Mouse (Mus musculus) hindbrain, embryonic 12.5 days (tissue): ENCODE measurements around the gene Gli3. TPM values are rescaled to one million over a fixed set of nuclear protein-coding genes. Genes with fewer than 3 reads are reported as not detected.

Source experiments
- ATAC-seq: fragments of 200-750 bp; cut with Nextera tagmentation; 2 replicates; pipeline ENCODE4 v1.8.0; 2017; ENCODE audit warnings: moderate TSS enrichment; ENCODE audit not compliant: low FRiP score
- H3K27ac ChIP-seq: fragments of 300-500 bp; sonication (generic); 2 replicates; pipeline ENCODE4 v1.5.1; 2016; ENCODE audit warnings: mild to moderate bottlenecking
- H3K27me3 ChIP-seq: fragments of 300-500 bp; sonication (generic); 2 replicates; pipeline ENCODE4 v1.6.1; 2016; ENCODE audit warnings: mild to moderate bottlenecking
- H3K36me3 ChIP-seq: fragments of 300-500 bp; sonication (generic); 2 replicates; pipeline ENCODE4 v1.6.1; 2016; ENCODE audit warnings: mild to moderate bottlenecking
- H3K4me1 ChIP-seq: fragments of 300-500 bp; sonication (generic); 2 replicates; pipeline ENCODE4 v1.6.1; 2016
- H3K4me2 ChIP-seq: fragments of 300-500 bp; sonication (generic); replicated peaks from 2 replicates; pipeline ENCODE4 v1.6.1; 2016; ENCODE audit warnings: mild to moderate bottlenecking
- H3K4me3 ChIP-seq: fragments of 300-500 bp; sonication (generic); 2 replicates; pipeline ENCODE4 v1.5.1; 2016; ENCODE audit warnings: mild to moderate bottlenecking
- H3K9ac ChIP-seq: fragments of 300-500 bp; sonication (generic); 2 replicates; pipeline ENCODE4 v1.6.1; 2016; ENCODE audit warnings: mild to moderate bottlenecking, moderate library complexity
- H3K9me3 ChIP-seq: fragments of 300-500 bp; sonication (generic); replicated peaks from 2 replicates; pipeline ENCODE4 v1.6.1; 2016; ENCODE audit warnings: mild to moderate bottlenecking
- WGBS: fragments of 180-500 bp; shearing (Covaris S2); methylation state at CpG from one replicate; pipeline ENCODE4 v1.1.7; 2016; 5-methylcytosine and 5-hydroxymethylcytosine counted together
- polyA plus RNA-seq: library from polyadenylated mRNA; unstranded; fragments of >200 nt; fragmentation: Nextera tagmentation; extraction: Ambion mirVana; gene quantifications from 2 replicates; pipeline ENCODE4 v1.2.1, GENCODE M21; 2016

Gli3 gene
- polyA plus RNA-seq, 1 experiment from 2014 or later: 25.8 TPM

- Histone ChIP-seq H3K27ac (0 out of 2 replicates have a peak overlapping the region, but pooled peaks have one; percentile 12), H3K4me3 (no peak overlapping the region), H3K4me1 (peaks cover 14% of the 10 kb centered on the region), H3K4me2 (no peak overlapping the region), H3K9me3 (no peaks in the 10 kb centered on the region), H3K36me3 (no peaks in the 10 kb centered on the region), H3K9ac (no peak overlapping the region), H3K27me3 (no peaks in the 10 kb centered on the region)
- WGBS: 30% methylated on average over 4 of the region's 4 CpGs
- peak; percentile 65 for ATAC-seq
These were observed 251.3 kb downstream of the Gli3 start for GRCm38 (mm10) chr13:15714331-15714725.

GRCm38 (mm10) chr13:15714726-15715437 lies 251.8 kb downstream of the Gli3 start:
- Histone ChIP-seq H3K9ac (no peak overlapping the region), H3K9me3 (no peaks in the 10 kb centered on the region), H3K36me3 (no peaks in the 10 kb centered on the region), H3K4me1 (peaks cover 14% of the 10 kb centered on the region), H3K27me3 (no peaks in the 10 kb centered on the region), H3K4me2 (no peak overlapping the region), H3K4me3 (no peak overlapping the region), H3K27ac (no peak overlapping the region)
- 21% methylated on average over 8 of the region's 8 CpGs for WGBS
- ATAC-seq: peak; percentile 73

- no peak overlapping the region for H3K4me3 ChIP-seq
- no peak overlapping the region for H3K9ac ChIP-seq
- no peak overlapping the region for H3K4me2 ChIP-seq
- no peaks in the 10 kb centered on the region for H3K4me1 ChIP-seq
- no peaks in the 10 kb centered on the region for H3K27me3 ChIP-seq
- no peaks in the 10 kb centered on the region for H3K9me3 ChIP-seq
- H3K36me3 ChIP-seq: peaks cover 27% of the 10 kb centered on the region
- 97% methylated on average over 1 of the region's 1 CpGs for WGBS
- ATAC-seq: no peak
- no peak overlapping the region for H3K27ac ChIP-seq
These were observed 258.4 kb downstream of the Gli3 start for GRCm38 (mm10) chr13:15721446-15721845.

GRCm38 (mm10) chr13:15722766-15723379 lies 259.8 kb downstream of the Gli3 start:
- Histone ChIP-seq H3K27ac (no peak overlapping the region), H3K4me2 (no peak overlapping the region), H3K4me1 (no peaks in the 10 kb centered on the region), H3K9ac (no peak overlapping the region), H3K9me3 (no peaks in the 10 kb centered on the region), H3K4me3 (no peak overlapping the region), H3K36me3 (peaks cover 35% of the 10 kb centered on the region), H3K27me3 (no peaks in the 10 kb centered on the region)
- ATAC-seq: no peak
- WGBS: 88% methylated on average over 1 of the region's 1 CpGs

GRCm38 (mm10) chr13:15724723-15725122 lies 261.7 kb downstream of the Gli3 start:
- no peaks in the 10 kb centered on the region for H3K4me1 ChIP-seq
- H3K9me3 ChIP-seq: no peaks in the 10 kb centered on the region
- H3K36me3 ChIP-seq: peaks cover 47% of the 10 kb centered on the region
- peak; percentile 46; the same call in 1 of the 2 replicates for ATAC-seq
- WGBS: 94% methylated on average over 10 of the region's 10 CpGs
- H3K27me3 ChIP-seq: no peaks in the 10 kb centered on the region
- no peak overlapping the region for H3K9ac ChIP-seq
- H3K4me3 ChIP-seq: no peak overlapping the region
- H3K27ac ChIP-seq: no peak overlapping the region
- H3K4me2 ChIP-seq: no peak overlapping the region

GRCm38 (mm10) chr13:15741771-15742170 lies 278.7 kb downstream of the Gli3 start:
- Histone ChIP-seq H3K9ac (no peak overlapping the region), H3K36me3 (no peaks in the 10 kb centered on the region), H3K4me2 (no peak overlapping the region), H3K27me3 (no peaks in the 10 kb centered on the region), H3K27ac (peak overlapping the region; percentile 30; the same call in 1 of the 2 replicates), H3K4me1 (0 out of 2 replicates have a peak, but pooled peaks cover 5% of the 10 kb centered on the region), H3K9me3 (peaks cover 6% of the 10 kb centered on the region; the same call in 1 of the 2 replicates), H3K4me3 (no peak overlapping the region)
- ATAC-seq: no peak
- WGBS: 74% methylated on average over 1 of the region's 1 CpGs

- ATAC-seq: no peak
- Histone ChIP-seq H3K4me2 (no peak overlapping the region), H3K9me3 (peaks cover 6% of the 10 kb centered on the region; the same call in 1 of the 2 replicates), H3K9ac (no peak overlapping the region), H3K27ac (no peak overlapping the region), H3K36me3 (no peaks in the 10 kb centered on the region), H3K4me1 (0 out of 2 replicates have a peak, but pooled peaks cover 5% of the 10 kb centered on the region), H3K27me3 (no peaks in the 10 kb centered on the region), H3K4me3 (no peak overlapping the region)
- 95% methylated on average over 3 of the region's 3 CpGs for WGBS
These were observed 279.3 kb downstream of the Gli3 start for GRCm38 (mm10) chr13:15742308-15742707.

GRCm38 (mm10) chr13:15742777-15743176 lies 279.7 kb downstream of the Gli3 start:
- Histone ChIP-seq H3K4me3 (no peak overlapping the region), H3K27ac (no peak overlapping the region), H3K4me1 (0 out of 2 replicates have a peak, but pooled peaks cover 5% of the 10 kb centered on the region), H3K9me3 (peaks cover 6% of the 10 kb centered on the region; the same call in 1 of the 2 replicates), H3K4me2 (no peak overlapping the region), H3K27me3 (no peaks in the 10 kb centered on the region), H3K9ac (no peak overlapping the region), H3K36me3 (no peaks in the 10 kb centered on the region)
- no peak for ATAC-seq
- WGBS: 75% methylated on average over 4 of the region's 4 CpGs

- H3K4me1 ChIP-seq: peaks cover 8% of the 10 kb centered on the region
- H3K9ac ChIP-seq: peak overlapping the region; percentile 61
- 4% methylated on average over 38 of the region's 38 CpGs for whole genome bisulfite sequencing
- ATAC-seq: peak; percentile 91
- peak overlapping the region; percentile 53 for H3K4me2 ChIP-seq
- peak overlapping the region; percentile 76 for H3K27ac ChIP-seq
- H3K36me3 ChIP-seq: no peaks in the 10 kb centered on the region
- H3K9me3 ChIP-seq: no peaks in the 10 kb centered on the region
- no peaks in the 10 kb centered on the region for H3K27me3 ChIP-seq
- peak overlapping the region; percentile 35 for H3K4me3 ChIP-seq
These were observed 296.0 kb downstream of the Gli3 start for GRCm38 (mm10) chr13:15758835-15759632.

- Histone ChIP-seq H3K9ac (peak overlapping the region; percentile 61), H3K36me3 (no peaks in the 10 kb centered on the region), H3K9me3 (no peaks in the 10 kb centered on the region), H3K4me1 (peaks cover 8% of the 10 kb centered on the region), H3K27me3 (no peaks in the 10 kb centered on the region), H3K4me3 (peak overlapping the region; percentile 35), H3K4me2 (peak overlapping the region; percentile 53), H3K27ac (peak overlapping the region; percentile 76)
- 16% methylated on average over 10 of the region's 10 CpGs for WGBS
- ATAC-seq: peak; percentile 43
These were observed 296.8 kb downstream of the Gli3 start for GRCm38 (mm10) chr13:15759633-15760441.

GRCm38 (mm10) chr13:15762291-15762690 lies 299.3 kb downstream of the Gli3 start:
- no peak for ATAC-seq
- Histone ChIP-seq H3K4me3 (no peak overlapping the region), H3K9ac (no peak overlapping the region), H3K4me2 (no peak overlapping the region), H3K27me3 (no peaks in the 10 kb centered on the region), H3K27ac (no peak overlapping the region), H3K4me1 (peaks cover 8% of the 10 kb centered on the region), H3K9me3 (no peaks in the 10 kb centered on the region), H3K36me3 (no peaks in the 10 kb centered on the region)
- 86% methylated on average over 4 of the region's 4 CpGs for WGBS
